Mouse (Mus musculus): ENCODE results near the gene Pou2f1. TPM values are rescaled to one million over a fixed set of nuclear protein-coding genes. Genes with fewer than 3 reads are reported as not detected.
"Not testable (repeated sequence)": the region's sequence is repeated elsewhere in the genome, so short reads cannot be mapped to it uniquely, and the experiment has no call there.

Gene Pou2f1
- polyA plus RNA-seq, 1 experiment = 3.1 TPM

DNA sequence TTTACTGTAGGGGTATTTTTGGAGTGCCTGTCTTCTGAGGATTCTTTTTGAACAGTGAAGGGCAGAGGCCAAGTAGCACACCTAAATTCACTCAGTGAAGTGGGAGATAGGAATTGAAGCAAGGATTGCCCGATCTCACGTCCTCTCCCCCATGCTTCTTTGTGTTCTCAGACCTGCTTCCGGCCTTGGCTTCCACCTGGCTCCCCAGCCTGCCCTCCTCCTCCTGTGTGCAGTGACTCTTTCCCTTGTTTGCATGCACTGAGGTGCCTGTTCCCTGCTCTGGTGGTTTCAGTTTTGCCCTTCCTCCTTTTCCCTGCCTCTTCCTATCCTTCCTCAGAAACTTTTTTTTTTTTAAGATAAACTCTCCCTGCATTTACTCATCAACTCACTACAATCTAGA is 4.5 kb upstream of the Pou2f1 start:
- 36% methylated on average over 3 of the region's 3 CpGs for WGBS
- DNase-seq (ENCODE audit: low read depth, low spot score) = no peak

DNA sequence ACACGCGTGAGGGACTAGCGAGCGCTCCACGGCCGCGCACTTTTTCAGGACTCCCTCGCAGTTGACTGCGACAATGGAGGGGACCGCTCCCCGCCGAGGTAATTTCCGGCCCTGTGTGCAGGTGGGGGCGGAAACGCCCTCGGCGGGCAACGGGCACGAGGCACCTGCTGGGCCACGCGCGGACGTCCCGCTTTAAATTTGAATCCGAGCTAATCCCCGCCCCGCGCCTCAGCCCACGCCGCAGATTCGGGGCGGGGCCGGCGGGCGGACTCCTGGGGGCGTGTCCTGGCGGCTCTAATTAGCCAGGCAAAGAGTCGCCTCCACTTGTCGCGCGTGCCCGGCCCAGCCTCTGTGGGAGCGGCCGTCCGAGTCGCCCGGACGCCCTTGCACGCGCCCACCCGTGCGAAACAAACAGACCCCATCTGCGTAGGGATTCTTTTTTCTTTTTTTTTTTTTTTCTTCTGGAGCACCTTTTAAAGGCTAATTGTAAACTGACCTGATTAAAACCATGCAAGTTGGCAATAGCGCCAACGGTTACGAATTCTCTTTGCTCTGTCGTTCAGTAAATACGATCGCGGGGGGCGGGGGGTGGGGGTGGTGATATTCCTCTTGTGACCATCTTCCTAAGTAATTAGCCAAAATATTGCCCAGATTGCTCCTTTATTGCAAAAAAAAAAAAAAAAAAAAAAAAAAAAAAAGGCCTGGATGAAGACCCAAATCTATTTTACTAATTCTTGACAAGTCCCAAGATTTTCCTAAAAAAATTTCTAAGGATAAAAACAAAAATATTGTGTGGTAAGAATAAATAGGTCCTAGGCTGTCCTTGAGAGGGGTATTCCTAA is 924 bp upstream of the Pou2f1 start:
- under 1% methylated on average over 61 of the region's 61 CpGs for WGBS
- peak; percentile 59 for DNase-seq (ENCODE audit: low read depth, low spot score)

DNA sequence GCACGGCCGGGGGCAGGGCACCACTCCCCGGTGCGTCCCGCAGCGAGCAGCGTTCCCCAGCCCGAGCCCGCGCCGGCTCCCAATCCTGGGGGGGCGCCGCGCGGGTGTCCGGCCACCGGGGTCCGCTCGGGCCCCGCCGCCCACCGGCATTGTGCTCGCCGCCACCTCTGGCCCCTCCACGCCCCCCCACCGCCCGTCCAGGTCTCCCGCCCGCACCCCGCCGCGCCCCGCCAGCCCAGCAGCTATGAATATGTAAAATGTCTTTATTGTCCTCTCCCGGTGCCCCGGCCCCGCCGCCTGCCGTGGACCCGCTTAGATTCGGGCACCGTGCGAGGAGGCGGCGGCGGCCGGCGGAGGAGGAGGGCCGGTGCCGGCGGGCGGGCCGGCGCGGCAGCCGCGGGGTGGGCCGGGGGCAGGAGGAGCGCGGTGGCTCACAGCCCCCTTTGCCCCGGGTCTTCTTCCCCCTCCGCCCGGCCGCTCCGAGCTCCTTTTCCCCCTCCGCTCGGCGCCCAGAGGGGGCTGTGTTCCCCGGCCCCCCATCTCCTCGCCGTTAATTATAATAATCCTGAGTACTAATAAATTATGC is 481 bp downstream of the Pou2f1 start:
- WGBS = under 1% methylated on average over 70 of the region's 70 CpGs
- DNase-seq (ENCODE audit: low read depth, low spot score) = no peak

DNA sequence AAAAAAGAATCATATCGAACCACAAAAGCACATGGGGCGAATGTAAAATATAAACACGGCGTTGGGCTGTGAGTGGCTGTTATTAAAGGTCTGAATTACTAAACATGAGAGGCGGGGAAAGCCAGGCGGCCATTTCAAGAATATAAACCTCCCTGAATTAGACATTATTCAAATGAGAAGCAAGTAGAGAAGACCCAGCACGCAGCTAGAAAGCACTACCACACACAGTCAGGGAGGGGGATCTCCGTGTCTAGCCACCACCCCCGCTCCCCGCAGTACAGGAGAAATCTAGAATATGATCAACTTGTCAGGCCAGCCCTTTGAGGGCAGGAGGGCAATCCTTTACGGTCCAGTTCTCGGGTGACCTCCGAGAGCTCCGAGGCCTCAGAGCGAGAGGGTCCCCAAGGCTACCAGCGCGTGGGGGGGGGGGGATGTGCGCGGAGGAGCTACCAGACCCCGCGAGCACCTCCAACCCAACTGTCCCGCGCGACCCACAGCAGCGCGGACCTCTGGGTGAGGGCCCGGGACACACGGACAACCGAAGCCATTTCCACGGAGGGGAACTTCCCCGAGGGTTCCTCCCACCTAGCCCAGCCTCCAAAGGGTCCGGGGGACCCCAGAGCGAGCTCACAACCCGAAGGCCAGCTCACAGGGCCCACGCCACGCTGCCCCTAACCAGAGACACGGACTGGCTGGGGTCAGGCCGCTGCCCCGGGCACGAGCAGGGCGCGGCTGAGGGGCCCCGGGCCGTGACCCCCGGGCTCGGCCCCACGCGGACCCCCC is 1.2 kb downstream of the Pou2f1 start:
- DNase-seq (ENCODE audit: low read depth, low spot score) = no peak
- under 1% methylated on average over 48 of the region's 48 CpGs for WGBS

GRCm38 (mm10) chr1:166000601-166001120 is 1.8 kb downstream of the Pou2f1 start:
- WGBS = 7% methylated on average over 7 of the region's 7 CpGs
- DNase-seq (ENCODE audit: low read depth, low spot score) = no peak

- WGBS = 36% methylated on average over 1 of the region's 1 CpGs
- no peak for DNase-seq (ENCODE audit: low read depth, low spot score)
These were observed 2.8 kb downstream of the Pou2f1 start for GRCm38 (mm10) chr1:165999709-166000108.

DNA sequence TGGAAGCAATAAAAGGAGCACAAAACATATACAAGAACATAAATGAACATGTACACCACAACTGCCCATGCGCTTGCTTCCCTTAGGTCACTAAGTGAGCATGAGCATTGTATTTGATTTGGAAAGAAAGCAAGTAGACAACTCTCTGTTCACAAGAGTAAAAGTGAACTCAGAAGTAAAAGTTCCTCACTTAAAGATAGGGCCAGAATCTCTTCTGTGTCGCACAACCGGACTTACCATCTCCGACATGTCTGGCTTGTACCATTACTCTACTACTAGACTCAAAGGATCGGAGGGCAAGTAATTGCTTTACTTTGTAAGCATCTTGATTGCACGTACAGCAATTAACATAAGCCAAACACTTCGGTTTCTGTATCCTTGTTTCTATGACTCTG is 6.8 kb downstream of the Pou2f1 start:
- WGBS = 37% methylated on average over 7 of the region's 7 CpGs
- DNase-seq (ENCODE audit: low read depth, low spot score) = no peak

- WGBS = 54% methylated on average over 7 of the region's 7 CpGs
These were observed 7.3 kb downstream of the Pou2f1 start for GRCm38 (mm10) chr1:165995011-165995660.

DNA sequence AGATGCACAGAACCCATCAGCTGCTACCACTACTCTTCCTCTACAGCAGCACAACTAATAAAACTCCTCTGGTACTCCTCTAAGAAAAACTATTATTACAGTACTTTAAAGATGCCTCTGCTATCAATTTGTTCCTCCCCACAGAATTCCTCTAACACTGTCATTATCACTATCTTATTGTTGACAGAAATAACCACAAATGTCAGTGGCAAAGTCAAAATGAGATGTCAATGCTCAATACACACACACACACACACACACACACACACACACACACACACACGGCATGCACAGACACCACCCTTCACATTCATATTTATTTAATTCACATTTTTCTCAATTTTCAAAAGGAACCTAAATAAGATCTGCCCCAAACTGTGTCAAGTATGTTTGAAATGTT is 8.2 kb downstream of the Pou2f1 start:
- 54% methylated on average over 1 of the region's 1 CpGs for whole genome bisulfite sequencing

More at GRCm38 (mm10) chr1:165995011-165995660, 7.3 kb downstream of the Pou2f1 start:
- DNase-seq (ENCODE audit: low read depth, low spot score) = not testable (repeated sequence)

DNA sequence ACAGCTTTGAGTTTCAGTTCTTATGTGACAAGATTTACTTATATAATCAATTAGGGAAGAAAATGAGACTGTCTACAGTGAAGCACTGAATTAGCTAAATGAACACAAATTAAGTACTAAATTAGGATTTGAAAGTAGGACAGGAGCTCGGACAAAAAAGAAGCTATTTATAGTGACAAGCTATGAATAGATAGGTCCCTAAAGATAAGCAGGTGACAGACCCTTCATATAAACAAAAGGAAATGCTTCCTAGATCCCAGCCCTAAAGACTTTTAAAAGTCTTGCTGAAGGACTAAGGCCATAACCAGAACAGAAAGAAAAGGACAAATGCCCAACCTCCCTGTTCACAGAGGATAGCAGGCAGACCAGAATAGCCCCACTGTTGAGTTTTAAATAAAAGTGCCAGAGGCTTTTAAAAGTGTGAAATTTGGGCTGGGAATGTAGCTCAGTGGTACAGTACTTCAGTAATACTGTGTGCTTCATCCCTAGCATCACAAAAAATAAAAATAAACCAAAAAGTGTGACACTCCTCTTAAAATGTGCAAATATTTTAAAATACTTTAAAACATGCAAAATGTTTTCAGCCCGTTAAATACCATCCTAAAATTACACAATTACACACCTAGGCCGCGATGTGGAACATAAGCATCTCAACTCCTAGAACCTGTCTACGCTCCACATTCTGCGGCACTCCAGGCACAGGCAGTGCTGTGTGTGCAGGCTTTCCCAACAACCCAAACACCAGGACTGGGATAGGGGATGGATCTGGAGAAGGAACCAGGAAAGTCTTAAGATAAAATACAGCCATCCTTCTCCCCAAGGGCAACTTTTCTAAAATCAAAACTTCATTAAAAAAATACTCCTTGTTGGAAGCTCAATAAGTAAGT is 9.0 kb downstream of the Pou2f1 start:
- 81% methylated on average over 6 of the region's 6 CpGs for WGBS
- no peak for DNase-seq (ENCODE audit: low read depth, low spot score)

More for the DNA sequence above, 8.2 kb downstream of the Pou2f1 start:
- DNase-seq (ENCODE audit: low read depth, low spot score) = no peak

DNA sequence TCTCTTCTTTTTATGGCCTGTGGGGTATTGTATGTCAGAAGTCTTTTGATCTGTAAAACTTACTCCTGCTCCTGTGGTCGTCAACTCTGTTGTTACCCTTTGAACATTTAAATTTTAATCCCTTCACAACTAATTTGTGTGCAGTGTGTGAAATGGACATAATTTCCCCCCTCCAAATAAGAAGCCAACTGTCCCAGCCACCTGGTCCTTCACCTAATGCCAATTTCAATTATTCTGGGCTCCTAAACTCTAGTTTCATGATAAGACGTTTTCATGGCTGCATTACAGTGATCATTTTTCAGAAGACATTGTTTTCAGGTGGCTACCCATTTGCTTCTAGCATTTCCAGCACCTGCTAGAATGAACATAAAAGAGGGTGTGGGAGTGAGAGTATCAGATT is 13.9 kb downstream of the Pou2f1 start:
- DNase-seq (ENCODE audit: low read depth, low spot score) = no peak
- WGBS = 31% methylated on average over 2 of the region's 2 CpGs

DNA sequence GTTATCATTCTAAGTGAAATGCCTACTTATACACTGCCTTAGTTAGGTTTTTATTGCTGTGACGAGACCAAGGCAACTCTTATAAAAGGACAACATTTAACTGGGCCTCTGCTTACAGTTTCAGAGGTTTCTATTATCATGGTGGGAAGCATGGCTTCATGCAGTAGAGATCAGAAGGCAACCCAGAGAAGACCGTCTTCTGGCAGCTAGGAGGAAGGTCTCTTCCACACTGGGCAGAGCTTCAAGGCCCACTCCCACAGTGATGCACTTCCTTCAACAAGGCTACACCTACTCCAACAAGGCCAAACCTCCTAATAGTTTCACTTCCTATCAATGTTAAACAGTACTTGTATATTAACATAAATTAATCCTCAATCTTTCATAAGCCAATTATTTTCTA is 14.4 kb downstream of the Pou2f1 start:
- 59% methylated on average over 2 of the region's 2 CpGs for WGBS
- DNase-seq (ENCODE audit: low read depth, low spot score) = no peak

DNA sequence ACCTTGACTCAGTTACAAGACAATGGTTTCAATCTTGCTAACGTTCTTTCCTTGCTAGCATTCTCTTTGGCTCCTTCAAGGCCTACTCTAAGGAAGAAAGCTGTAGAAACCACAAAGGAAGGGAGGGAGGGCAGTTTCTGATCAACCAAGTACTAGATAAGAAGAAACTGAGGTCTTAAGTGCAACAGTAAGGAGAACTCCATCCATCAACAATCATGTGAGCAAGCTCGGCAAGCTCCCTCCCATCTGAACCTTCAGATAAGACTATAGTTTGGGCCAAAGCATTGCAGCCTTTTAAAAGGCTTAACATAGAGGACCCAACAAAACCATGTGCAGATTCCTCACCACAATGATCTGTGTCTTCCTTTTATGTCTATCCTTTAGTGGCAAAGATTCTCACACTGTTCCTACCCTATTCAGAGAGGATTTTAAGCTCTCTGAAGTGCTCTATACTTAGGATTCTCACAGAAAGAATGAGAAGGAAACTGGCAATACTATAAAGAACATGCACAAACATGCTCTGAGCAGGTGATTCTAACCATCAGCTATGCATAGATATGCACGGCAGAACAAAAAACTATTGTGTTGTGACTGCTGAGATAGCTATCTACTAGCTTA is 16.6 kb downstream of the Pou2f1 start:
- WGBS = 51% methylated on average over 3 of the region's 3 CpGs
- DNase-seq (ENCODE audit: low read depth, low spot score) = no peak

DNA sequence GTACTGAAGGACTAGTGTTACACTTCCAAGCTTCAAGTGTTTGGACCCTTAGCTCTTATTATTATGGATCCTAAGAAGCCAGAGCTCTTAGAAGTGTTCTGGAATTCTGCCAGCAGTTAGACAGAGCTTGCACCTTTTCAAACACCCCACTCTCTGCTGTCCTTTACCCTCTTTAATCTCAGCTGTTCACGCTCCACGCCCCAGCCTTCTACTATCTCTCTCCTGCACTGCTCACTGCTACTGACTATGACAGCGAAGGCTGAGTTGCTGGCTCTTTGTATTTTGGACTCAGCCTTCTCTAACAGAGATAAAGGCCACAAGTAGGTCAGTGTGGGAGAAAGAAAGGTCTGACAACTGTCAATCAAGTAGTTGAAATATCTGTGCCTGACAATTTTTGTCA is 17.3 kb downstream of the Pou2f1 start:
- no peak for DNase-seq (ENCODE audit: low read depth, low spot score)
- WGBS = 61% methylated on average over 3 of the region's 3 CpGs

GRCm38 (mm10) chr1:165976672-165977448 is 25.6 kb downstream of the Pou2f1 start:
- no peak for DNase-seq (ENCODE audit: low read depth, low spot score)
- WGBS = 73% methylated on average over 7 of the region's 7 CpGs

DNA sequence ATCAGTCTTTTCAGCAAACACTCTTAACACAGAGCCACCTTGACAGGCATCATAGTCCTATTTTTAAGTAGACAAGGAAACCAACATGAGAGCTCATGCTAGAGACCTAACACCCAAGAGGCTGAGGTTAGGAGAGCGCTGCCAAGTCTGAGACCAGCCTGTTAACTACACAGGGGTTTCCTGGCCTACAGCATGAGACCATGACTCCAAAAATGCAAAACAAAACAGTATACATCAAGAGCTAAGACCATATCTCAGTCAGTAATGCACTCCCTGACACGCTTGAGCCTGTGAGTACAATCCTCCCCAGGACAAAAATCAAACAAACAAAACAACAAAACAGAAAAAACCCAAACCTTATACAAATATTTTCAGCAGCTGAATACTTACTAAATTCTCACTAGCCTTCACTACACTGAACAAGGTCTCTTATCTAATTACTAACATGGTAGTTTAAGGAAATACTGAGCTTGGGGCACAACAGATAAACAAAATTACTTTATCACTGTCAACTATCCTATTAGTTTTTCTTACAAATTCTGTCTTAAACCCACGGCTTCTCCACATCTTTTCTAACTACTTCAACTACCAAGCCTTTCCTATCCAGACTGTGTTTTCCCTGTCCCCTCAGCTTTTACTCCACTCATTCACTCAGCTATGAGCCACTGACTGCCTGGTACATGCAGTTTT is 33.3 kb downstream of the Pou2f1 start:
- WGBS = 91% methylated on average over 3 of the region's 3 CpGs
- no peak for DNase-seq (ENCODE audit: low read depth, low spot score)

DNA sequence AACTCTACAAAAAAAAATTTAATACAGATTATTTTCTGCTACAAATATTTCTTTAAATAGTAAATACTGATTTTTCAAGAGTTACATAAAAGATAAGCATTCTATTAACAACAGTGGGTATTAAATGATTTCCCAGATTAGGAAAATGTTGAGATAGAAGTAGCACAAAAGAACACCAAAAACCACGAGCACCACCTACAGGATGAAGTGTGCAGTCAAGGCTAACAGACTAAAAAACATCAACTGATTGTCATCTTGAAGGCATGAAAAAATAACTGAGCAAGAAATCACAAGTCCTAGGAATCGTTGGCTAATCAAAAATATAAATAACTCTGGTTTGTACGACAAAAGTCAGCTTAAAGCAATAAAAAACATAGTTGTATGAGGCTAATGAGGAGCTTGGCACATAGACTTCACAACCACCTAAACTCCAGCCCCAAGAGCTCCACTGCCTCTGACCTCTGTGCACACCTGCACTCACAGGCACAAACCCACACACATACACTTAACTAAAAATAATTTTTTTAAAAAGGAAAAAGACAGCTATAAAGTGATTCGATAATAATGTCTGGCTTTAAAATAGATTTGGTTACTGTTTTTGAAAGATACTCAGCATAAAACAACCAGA is 35.3 kb downstream of the Pou2f1 start:
- WGBS = 34% methylated on average over 4 of the region's 4 CpGs
- no peak for DNase-seq (ENCODE audit: low read depth, low spot score)
